Mouse (Mus musculus): ENCODE results near the gene Ankrd31.
A peak's percentile ranks its signal among the peaks of the same experiment; 100 is the strongest.

The Ankrd31 gene

DNA sequence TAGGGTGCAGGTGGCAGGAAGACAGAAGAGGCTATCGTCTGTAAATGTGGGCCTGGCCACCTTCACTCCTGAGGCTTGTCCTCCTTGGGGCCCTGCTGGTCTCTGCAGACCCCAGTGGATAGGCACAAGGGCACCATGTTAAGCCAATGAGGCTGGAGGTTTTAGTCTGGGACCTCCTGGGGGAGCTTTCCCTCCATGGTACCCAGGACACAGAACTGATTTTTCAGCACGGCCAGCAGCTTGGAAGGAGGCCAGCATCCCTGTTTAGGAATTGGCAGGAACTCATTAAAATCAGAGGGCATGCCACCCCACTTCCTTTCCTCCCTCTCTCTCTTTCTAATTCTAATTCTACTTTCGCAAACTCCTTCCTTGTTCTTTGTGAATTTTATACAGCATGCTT lies 195.5 kb downstream of the Ankrd31 start:
- peak; percentile 11 for DNase-seq

DNA sequence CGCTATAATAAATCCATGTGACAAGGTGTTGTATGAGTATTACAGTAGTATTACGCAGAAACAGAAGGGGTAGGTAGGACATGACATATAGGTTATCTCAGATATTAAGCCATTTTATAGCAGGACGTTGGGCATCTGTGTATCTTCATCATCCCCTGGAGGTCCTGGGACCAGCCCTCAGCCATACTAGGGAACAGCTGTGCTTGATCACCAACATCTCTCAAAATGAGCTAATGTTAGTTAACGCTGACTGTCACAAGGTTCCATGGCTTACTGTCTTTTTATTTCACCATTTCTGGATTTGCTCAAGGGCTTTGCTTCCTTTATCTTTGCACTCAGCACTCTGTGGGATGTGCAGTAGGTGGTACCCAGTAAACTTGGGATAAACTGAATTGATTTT lies 197.7 kb downstream of the Ankrd31 start:
- DNase-seq, result no peak

DNA sequence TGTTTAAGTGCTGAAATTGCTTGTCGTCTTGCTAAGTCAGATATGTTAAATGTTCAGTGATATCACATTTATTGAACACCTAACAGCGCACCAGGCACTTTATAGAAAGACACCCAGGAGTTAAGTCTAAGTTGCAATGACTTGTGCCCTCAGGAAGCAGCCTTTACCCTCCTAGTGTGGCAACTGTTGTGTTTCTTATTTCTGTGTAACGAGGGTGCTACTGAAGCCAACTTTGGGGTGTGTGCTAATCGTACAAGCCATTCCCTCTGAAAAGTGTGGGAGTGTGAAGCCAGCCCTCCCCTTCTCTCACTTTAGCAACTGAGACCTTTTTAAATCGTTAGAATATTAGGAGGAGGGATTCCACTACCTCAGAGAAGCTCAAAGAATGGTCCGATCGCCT lies 199.7 kb downstream of the Ankrd31 start:
- DNase-seq, result no peak

DNA sequence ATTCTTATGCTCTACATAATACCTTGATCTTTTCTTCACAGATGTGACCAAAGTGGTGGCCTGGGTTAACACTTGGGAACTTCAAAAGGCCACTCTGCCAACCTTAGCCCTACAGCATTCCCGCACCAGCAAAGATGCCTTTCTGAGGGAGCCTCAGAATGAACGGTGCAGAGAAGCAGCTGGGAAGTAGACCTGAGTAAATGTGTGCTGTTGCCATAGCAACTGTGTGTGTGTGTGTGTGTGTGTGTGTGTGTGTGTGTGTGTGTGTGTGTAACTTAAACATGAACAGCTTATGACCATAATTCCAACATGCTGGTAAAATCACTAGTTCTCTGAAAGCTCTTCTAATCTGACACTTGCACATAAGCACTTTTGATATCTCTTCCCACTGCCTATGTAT lies 203.8 kb downstream of the Ankrd31 start:
- DNase-seq, result peak; percentile 36

DNA sequence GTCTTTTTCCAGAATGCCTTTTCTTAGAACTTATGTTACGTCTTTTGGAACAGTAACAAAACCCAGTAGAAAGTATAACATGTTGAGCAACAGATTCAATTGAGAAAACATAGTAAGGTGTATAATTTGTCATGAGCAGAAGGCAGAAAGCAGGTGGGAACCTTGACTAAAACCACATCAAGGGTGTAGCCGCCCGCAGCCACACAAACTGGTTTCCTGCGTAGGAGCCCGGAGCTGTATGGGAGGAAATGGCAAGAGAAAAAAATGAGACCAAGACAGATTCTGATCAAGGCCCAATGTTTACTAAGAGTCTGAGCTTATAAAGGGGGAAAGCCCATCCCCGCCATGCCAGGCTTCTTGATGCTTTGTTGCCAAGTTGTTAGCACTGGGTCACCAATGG lies 208.4 kb downstream of the Ankrd31 start:
- no peak for DNase-seq
